Mouse (Mus musculus): Measurements from ENCODE around the gene Bcar1.

- TF ChIP-seq TAL1 (IDR thresholded peaks at IDR 0.05; ENCODE audit: low read length) (no peak), GATA1 (IDR thresholded peaks at IDR 0.05; ENCODE audit: low read length) (no peak)
These were observed 36.1 kb upstream of the Bcar1 start for GRCm38 (mm10) chr8:111779690-111780089.

Data from erythroblast, embryonic 14.5 days (primary cell).